Mouse (Mus musculus): Measurements from ENCODE around the gene Arrdc5. TPM values are rescaled to one million over a fixed set of nuclear protein-coding genes. Genes with fewer than 3 reads are reported as not detected.

The Arrdc5 gene
- polyA plus RNA-seq, 1 experiment, result 274 TPM

GRCm38 (mm10) chr17:56285995-56286394, 14.1 kb downstream of the Arrdc5 start:
- TF ChIP-seq POLR2A (IDR thresholded peaks at IDR 0.05; ENCODE audit: control insufficient read depth, low read depth, low read length) (no peak), CTCF (IDR thresholded peaks at IDR 0.05; ENCODE audit: control insufficient read depth, insufficient read depth, insufficient replicate concordance, low read depth, low read length) (no peak)
- Histone ChIP-seq H3K36me3 (ENCODE audit: control insufficient read depth, insufficient read depth, low read length) (no peaks in the 10 kb centered on the region), H3K4me3 (ENCODE audit: control insufficient read depth, low read depth, low read length) (no peak overlapping the region), H3K27me3 (ENCODE audit: control insufficient read depth, insufficient read depth, low read length) (no peaks in the 10 kb centered on the region), H3K27ac (ENCODE audit: control insufficient read depth, insufficient read depth, low read depth, low read length) (no peak overlapping the region), H3K4me1 (ENCODE audit: control insufficient read depth, insufficient read depth, low read length) (peaks cover 18% of the 10 kb centered on the region)

GRCm38 (mm10) chr17:56283316-56283715, 16.8 kb downstream of the Arrdc5 start:
- Histone ChIP-seq H3K27ac (ENCODE audit: control insufficient read depth, insufficient read depth, low read depth, low read length) (no peak overlapping the region), H3K4me3 (ENCODE audit: control insufficient read depth, low read depth, low read length) (no peak overlapping the region), H3K27me3 (ENCODE audit: control insufficient read depth, insufficient read depth, low read length) (no peaks in the 10 kb centered on the region), H3K36me3 (ENCODE audit: control insufficient read depth, insufficient read depth, low read length) (no peaks in the 10 kb centered on the region), H3K4me1 (ENCODE audit: control insufficient read depth, insufficient read depth, low read length) (peaks cover 7% of the 10 kb centered on the region; the same call in 1 of the 2 replicates)
- no peak for TF ChIP-seq POLR2A (IDR thresholded peaks at IDR 0.05; ENCODE audit: control insufficient read depth, low read depth, low read length)
- TF ChIP-seq CTCF (IDR thresholded peaks at IDR 0.05; ENCODE audit: control insufficient read depth, insufficient read depth, insufficient replicate concordance, low read depth, low read length), result no peak

GRCm38 (mm10) chr17:56282802-56283201, 17.3 kb downstream of the Arrdc5 start:
- H3K27ac ChIP-seq (ENCODE audit: control insufficient read depth, insufficient read depth, low read depth, low read length), result no peak overlapping the region
- H3K4me1 ChIP-seq (ENCODE audit: control insufficient read depth, insufficient read depth, low read length), result peaks cover 5% of the 10 kb centered on the region
- H3K36me3 ChIP-seq (ENCODE audit: control insufficient read depth, insufficient read depth, low read length), result no peaks in the 10 kb centered on the region
- no peaks in the 10 kb centered on the region for H3K27me3 ChIP-seq (ENCODE audit: control insufficient read depth, insufficient read depth, low read length)
- no peak overlapping the region for H3K4me3 ChIP-seq (ENCODE audit: control insufficient read depth, low read depth, low read length)
- no peak for TF ChIP-seq CTCF (IDR thresholded peaks at IDR 0.05; ENCODE audit: control insufficient read depth, insufficient read depth, insufficient replicate concordance, low read depth, low read length)
- no peak for TF ChIP-seq POLR2A (IDR thresholded peaks at IDR 0.05; ENCODE audit: control insufficient read depth, low read depth, low read length)

GRCm38 (mm10) chr17:56281193-56281592, 18.9 kb downstream of the Arrdc5 start:
- H3K4me1 ChIP-seq (ENCODE audit: control insufficient read depth, insufficient read depth, low read length), result peaks cover 7% of the 10 kb centered on the region
- no peaks in the 10 kb centered on the region for H3K36me3 ChIP-seq (ENCODE audit: control insufficient read depth, insufficient read depth, low read length)
- no peak overlapping the region for H3K27ac ChIP-seq (ENCODE audit: control insufficient read depth, insufficient read depth, low read depth, low read length)
- H3K4me3 ChIP-seq (ENCODE audit: control insufficient read depth, low read depth, low read length), result no peak overlapping the region
- TF ChIP-seq CTCF (IDR thresholded peaks at IDR 0.05; ENCODE audit: control insufficient read depth, insufficient read depth, insufficient replicate concordance, low read depth, low read length) (no peak), POLR2A (IDR thresholded peaks at IDR 0.05; ENCODE audit: control insufficient read depth, low read depth, low read length) (no peak)
- H3K27me3 ChIP-seq (ENCODE audit: control insufficient read depth, insufficient read depth, low read length), result no peaks in the 10 kb centered on the region

- no peak for TF ChIP-seq CTCF (IDR thresholded peaks at IDR 0.05; ENCODE audit: control insufficient read depth, insufficient read depth, insufficient replicate concordance, low read depth, low read length)
- Histone ChIP-seq H3K4me1 (ENCODE audit: control insufficient read depth, insufficient read depth, low read length) (peaks cover 13% of the 10 kb centered on the region), H3K27ac (ENCODE audit: control insufficient read depth, insufficient read depth, low read depth, low read length) (no peak overlapping the region), H3K4me3 (ENCODE audit: control insufficient read depth, low read depth, low read length) (no peak overlapping the region), H3K27me3 (ENCODE audit: control insufficient read depth, insufficient read depth, low read length) (no peaks in the 10 kb centered on the region), H3K36me3 (ENCODE audit: control insufficient read depth, insufficient read depth, low read length) (no peaks in the 10 kb centered on the region)
Observed at GRCm38 (mm10) chr17:56279481-56280155, 20.5 kb downstream of the Arrdc5 start.

- H3K36me3 ChIP-seq (ENCODE audit: control insufficient read depth, insufficient read depth, low read length), result no peaks in the 10 kb centered on the region
- H3K4me1 ChIP-seq (ENCODE audit: control insufficient read depth, insufficient read depth, low read length), result peaks cover 13% of the 10 kb centered on the region
- TF ChIP-seq CTCF (IDR thresholded peaks at IDR 0.05; ENCODE audit: control insufficient read depth, insufficient read depth, insufficient replicate concordance, low read depth, low read length) (no peak), POLR2A (IDR thresholded peaks at IDR 0.05; ENCODE audit: control insufficient read depth, low read depth, low read length) (no peak)
- H3K27ac ChIP-seq (ENCODE audit: control insufficient read depth, insufficient read depth, low read depth, low read length), result 0 out of 2 replicates have a peak overlapping the region, but pooled peaks have one; percentile 21
- no peaks in the 10 kb centered on the region for H3K27me3 ChIP-seq (ENCODE audit: control insufficient read depth, insufficient read depth, low read length)
- H3K4me3 ChIP-seq (ENCODE audit: control insufficient read depth, low read depth, low read length), result no peak overlapping the region
Observed at GRCm38 (mm10) chr17:56278340-56278739, 21.7 kb downstream of the Arrdc5 start.

GRCm38 (mm10) chr17:56277567-56277893, 22.6 kb downstream of the Arrdc5 start:
- no peak for TF ChIP-seq POLR2A (IDR thresholded peaks at IDR 0.05; ENCODE audit: control insufficient read depth, low read depth, low read length)
- TF ChIP-seq CTCF (IDR thresholded peaks at IDR 0.05; ENCODE audit: control insufficient read depth, insufficient read depth, insufficient replicate concordance, low read depth, low read length), result no peak
- no peaks in the 10 kb centered on the region for H3K36me3 ChIP-seq (ENCODE audit: control insufficient read depth, insufficient read depth, low read length)
- no peaks in the 10 kb centered on the region for H3K27me3 ChIP-seq (ENCODE audit: control insufficient read depth, insufficient read depth, low read length)
- no peak overlapping the region for H3K4me3 ChIP-seq (ENCODE audit: control insufficient read depth, low read depth, low read length)
- peaks cover 13% of the 10 kb centered on the region for H3K4me1 ChIP-seq (ENCODE audit: control insufficient read depth, insufficient read depth, low read length)
- peak overlapping the region; percentile 62 for H3K27ac ChIP-seq (ENCODE audit: control insufficient read depth, insufficient read depth, low read depth, low read length)

Data from testis, adult 2 months (tissue).